Mouse (Mus musculus) brain, embryonic 14.5 days (tissue): ENCODE results near the gene Nuf2.

ENCODE experiments used
- CTCF ChIP-seq: fragments of 200-500 bp; IDR thresholded peaks from 2 replicates; pipeline ENCODE4 v1.5.1; 2012; ENCODE audit warnings: inconsistent platforms, mild to moderate bottlenecking, moderate library complexity, borderline replicate concordance; ENCODE audit not compliant: insufficient read depth, insufficient read length; ENCODE audit errors: extremely low read depth
- POLR2A ChIP-seq: fragments of 200-500 bp; IDR thresholded peaks from 2 replicates; pipeline ENCODE4 v1.6.1; 2012; ENCODE audit warnings: mild to moderate bottlenecking, inconsistent platforms, borderline replicate concordance; ENCODE audit not compliant: poor library complexity, insufficient read depth, insufficient read length, severe bottlenecking; ENCODE audit errors: extremely low read depth

DNA sequence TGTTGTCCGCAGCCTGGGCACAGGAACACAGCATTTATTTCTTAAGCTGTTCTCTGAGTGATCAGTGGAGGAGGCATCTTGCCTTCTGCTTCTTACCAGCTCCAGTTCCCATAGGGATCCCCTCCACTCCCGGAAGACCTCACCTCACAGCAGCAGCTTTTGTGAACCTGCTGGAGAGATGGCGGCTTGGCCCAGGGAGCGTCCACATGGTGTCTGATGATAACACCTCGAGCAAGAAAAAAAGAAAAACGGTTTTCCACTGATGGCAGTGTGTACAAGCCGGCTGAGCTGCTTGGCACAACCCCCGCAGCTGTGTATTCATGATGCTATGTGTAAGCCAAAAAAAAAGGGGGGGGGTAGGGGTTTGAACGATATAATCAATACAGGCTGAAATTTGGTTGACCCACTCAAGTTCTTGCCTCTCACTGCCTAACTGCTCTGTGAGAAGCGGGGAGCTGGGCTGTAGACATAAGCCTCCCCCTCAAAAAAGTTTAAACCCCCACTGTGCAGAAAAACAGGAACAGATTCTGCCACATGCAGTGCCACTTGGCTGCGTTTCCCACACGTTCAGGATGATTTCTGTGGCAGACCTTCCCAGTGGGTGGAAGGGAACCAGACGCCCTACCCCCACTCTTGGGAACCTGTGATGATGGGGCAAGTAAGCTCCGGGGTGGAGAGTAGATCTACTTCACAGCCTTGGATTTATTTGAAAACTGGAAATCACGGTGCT lies 68.7 kb downstream of the Nuf2 start:
- TF ChIP-seq CTCF = no peak
- no peak for TF ChIP-seq POLR2A
